Mouse (Mus musculus) WW6 (cell line): ENCODE measurements around the gene Mapk8ip3.
"Not testable (repeated sequence)": the region's sequence is repeated elsewhere in the genome, so short reads cannot be mapped to it uniquely, and the experiment has no call there.

Experiments
- DNase-seq: peaks from one replicate; pipeline ENCODE4 v3.0.0-alpha.2; 2013; ENCODE audit warnings: low read depth, low spot score

Gene Mapk8ip3

DNA sequence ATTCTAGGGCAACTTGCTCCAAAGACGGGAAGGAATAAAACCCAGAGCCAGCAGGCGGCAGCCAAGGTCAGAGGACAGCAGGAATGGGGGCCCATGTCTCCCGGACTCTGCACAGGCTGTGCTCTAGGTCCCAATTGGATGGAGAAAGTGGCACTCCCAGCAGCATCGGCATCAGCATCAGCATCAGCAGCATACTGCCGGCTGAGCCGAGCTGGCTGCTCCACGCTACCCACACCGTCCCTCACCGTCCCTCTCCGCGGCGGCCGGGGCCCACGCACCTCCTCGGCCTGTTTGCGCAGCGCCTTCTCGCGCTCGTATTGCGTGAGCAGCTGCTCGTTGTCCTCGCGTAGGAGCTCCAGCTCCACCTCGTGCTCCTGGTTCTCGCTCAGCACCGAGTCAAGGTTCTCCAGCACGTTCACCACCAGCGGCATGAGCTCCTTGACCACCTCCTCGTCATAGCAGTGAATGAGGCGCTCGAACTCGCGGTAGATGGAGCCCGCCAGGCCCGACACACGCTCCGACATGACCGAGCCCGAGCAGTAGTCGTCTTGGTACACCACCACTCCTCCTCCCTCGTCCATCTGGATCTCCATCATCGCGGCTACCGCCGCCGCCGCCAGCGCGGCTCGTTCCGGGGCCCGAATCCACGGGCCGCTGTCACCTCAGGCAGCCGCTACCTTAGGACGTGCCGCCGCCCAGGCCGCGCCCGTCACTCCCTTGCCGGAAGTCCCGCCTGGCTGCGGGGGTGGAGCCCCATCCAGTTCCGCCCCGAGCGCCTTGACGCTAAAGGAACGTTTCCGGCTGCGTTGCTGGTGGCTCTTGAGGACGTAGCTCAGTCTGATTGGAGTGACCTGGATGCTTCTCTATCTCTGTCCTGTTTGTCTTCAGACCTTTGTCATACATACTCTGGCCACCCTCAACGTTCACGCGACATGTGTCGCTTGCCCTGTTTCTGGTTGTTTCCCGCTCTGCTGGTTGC is at the start of gene Mapk8ip3:
Gene Mapk8ip3, minus strand, starts transcription at position 719 of the 979 bp plus-strand sequence.
- peak; percentile 78 for DNase-seq

DNA sequence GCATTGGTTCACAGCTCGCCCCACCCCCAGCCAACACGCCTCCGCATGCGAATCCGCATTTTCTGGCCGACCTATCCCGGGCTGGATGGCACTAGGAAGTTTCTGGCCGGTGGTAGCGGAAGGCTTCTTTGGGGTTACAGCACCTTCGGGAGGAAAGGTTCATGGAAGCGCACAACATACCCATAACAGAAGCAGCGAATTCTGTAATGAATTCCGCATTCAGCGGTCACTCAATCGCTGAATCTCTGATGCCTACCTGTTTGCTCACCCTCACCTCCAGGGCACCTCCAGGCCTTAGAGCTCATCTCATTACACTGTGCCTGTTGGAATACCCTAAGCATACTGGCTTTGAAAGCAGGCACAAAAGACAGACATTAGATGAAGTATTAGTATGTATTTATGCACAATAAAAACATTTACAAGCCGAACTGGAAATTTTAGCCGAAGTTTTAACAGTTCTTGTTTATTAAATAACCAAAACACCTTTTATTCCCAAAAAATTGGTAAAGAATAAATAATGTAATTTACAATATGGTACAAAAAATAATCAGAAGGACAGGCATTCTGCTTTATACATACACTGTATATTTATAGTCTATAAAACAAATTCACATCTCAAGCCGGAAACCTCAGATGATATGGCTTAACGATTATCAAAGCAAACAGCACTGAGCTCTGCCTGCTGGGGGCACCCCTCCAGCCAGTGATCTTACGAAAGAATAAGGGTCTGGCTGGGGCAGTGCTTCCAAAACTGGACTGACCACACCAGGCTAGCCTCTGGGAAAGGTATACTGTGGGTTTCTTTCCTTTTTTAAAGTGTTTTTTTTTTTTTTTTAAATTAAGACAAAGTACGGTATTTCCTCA is 24.3 kb upstream of the Mapk8ip3 start:
- DNase-seq: no peak

DNA sequence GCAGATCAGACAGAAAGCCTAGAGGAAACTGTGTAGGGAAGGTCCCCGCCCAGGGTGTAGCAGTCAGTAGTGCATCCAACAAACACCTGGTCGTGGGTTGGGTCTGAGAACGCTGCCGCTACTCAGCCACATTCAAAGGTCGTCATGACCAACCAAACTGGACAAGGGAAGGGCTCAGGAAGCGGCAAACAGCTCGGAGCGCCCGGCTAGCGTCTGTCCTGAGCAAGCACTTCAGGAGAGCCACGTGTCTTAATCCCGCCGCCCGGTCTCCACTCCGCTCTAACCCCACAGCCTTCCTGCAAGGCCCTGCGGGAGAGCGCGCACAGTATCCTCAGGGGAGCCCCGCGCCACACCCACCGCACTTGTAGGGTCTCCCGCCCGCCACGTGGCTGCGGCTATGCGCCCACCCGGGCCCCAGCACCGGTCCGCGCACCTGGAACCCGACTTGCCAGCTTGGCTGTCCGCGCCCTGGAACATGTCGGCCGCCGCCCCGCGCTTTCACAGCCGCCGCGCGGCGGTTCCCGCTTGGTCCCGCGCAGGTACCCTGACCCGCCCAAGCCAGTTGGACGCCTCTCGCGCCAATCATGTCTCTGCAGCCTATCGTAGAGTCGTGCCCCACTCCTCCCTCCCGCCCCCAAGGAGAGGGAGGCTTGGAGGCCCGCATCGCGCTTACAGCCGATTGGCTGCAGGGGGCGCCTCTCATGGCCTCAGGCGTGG is 23.5 kb upstream of the Mapk8ip3 start, which contains the start of gene Jpt2:
Gene Jpt2, minus strand, starts transcription at position 555 of the 717 bp plus-strand sequence.
- DNase-seq: peak; percentile 96

DNA sequence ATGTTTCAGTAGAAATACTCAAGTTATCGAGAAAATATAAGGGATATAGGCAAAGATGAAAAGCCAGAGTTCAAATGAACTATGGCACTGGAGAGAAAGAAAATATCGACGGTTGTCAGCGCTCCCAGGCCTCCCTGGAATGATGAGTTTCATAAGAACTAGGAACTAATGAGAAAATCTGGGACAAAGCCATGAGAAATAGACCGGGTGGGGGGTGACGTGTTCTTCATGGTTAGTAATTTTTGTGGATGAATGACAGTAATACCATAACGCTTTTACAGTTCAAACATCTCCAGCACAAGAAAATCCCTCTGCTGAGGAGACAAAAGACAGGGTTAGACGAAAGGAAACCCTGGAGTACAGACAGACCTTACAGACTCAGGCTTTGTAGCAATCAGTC is 22.6 kb upstream of the Mapk8ip3 start:
- no peak for DNase-seq

DNA sequence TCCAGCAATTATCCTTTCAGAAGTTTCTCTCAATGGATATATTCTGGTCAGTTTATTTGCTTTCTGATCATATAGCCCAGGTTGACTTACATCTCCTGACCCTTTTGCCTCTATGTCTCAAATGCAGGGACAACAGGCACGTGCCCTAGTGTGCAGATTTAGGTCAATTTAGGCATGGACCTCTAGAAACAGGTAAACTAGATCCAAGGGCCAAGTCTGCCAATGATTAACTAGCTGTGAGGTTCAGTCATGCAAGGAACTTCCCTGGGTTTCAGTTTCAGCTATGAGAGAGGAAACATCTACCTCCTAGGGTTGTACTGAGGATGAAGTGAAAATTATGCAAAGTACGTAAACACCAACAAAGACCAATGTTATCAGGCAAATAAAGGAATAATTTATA is 16.5 kb upstream of the Mapk8ip3 start:
- DNase-seq: no peak

DNA sequence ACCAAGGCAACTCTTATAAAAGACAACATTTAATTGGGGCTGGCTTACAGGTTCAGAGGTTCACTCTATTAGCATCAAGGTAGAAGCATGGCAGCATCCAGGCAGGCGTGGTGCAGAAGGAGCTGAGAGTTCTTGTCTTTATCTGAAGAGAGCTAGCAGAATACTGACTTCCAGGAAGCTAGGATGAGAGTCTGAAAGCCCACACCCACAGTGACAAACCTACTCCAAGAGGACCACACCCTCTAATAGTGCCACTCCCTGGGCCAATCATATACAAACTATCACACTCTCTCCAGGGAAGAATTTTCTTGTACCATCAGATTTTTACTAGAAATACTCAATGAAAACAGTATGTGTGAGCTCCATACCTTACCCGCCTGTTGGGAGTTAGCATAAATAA is 13.9 kb upstream of the Mapk8ip3 start:
- no peak for DNase-seq

DNA sequence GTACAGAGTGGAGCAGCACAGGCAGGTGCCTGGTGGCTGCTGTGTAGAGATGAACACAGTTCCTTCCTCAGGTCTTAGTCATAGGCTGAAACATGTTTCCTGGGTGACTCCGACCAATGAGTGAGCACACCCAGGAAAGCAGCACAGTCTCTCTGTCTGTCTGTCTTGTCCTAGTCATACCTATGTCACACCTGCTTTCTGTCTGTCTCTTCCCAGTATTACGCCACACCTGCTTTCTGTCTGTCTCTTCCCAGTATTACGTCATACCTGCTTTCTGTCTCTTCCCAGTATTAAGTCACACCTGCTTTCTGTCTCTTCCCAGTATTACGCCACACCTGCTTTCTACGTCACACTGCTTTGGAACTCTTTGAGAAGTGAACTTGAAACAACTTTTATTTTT is 11.4 kb upstream of the Mapk8ip3 start:
- no peak for DNase-seq

DNA sequence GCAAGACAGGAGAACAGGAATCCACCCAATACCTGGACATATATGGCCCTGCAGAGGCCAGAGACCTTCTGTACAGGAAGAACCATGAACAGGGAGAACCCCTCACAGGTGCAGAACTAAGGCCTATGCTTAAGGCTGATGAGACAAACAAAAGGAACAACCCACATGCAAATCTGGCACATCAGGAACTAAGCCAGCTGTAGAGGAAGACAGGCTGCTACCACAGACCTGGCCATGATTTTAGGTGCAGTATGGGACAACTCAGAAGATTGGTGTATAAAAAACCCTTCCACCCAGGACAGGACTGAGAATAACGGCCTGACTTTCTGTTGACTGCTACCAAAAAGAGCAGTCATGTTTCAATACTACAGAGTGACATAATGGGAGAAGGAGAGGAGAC is 6.8 kb upstream of the Mapk8ip3 start:
- DNase-seq: not testable (repeated sequence)

DNA sequence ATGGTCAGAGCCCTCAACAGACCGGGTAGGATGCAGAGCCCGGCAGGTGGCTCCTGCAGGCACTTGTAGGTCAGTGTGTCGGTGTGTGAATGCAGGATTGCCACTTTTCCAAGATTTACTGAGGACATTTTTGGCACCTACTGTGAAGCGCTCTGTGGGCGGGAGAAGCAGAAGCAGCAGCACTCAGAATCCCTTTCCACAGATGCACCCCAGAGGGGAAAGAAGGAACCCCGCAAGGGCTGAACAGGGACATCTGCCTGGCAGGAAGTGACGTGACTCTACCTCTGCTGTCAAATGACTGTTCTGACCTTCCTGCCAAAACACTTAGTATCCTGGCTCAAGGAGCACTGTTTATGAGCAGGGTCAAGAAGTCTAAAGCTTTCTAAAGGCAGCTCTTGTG is 6.3 kb upstream of the Mapk8ip3 start:
- DNase-seq: no peak

DNA sequence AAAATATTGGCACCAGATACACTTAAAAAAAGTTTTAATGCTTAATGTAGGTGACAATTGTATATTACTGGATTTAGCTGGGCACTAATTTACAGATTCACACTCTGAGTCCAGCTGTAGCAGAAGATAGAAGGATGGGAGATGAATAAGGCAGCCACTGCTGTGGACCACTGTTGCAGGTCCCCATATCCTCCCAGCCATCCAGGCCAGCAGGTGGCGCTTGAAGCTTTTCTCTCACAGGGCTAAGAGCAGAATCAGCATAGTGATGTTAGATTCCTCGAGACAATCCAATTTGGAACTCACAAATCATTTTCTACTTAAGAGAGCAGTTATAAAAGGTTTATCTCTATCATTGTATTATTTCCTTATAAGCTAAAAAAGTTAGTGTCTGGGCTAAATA is 5.7 kb upstream of the Mapk8ip3 start:
- not testable (repeated sequence) for DNase-seq

DNA sequence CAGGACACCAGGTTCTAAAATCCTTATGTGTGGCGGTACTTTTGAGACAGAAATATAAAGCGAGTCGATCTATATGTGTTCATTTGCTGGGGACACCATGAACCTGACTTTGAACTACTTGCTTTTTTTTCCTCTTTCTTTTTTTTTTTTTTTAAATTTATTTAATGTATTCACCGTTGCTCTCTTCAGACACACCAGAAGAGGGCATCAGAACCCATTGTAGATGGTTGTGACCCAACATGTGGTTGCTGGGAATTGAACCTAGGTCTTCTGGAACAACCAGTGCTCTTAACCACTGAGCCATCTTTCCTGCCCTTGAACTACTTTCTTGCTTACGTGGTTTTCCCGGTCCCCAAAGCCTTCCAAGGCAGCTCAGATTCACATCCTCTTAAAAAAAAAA is 489 bp upstream of the Mapk8ip3 start:
- DNase-seq: no peak

DNA sequence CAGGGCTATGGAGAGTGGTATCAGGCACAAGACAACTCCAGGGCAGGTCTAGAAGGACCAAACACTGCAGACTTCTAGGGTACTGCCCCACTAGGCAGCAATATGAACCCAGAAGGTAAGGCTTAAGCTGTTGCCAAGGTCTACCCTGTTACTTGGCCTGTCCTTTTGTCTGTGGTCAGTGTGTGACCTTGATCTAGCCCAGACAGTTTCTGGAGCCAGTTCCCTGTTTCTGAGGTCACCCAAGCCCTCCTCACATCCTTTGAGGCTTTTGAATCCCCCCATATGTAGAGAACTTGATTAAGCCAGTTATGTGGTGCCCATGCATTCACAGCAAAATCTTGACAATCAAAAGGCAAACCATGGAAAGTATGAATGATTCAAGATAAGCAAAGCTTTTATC is 1.1 kb downstream of the Mapk8ip3 start:
- DNase-seq: no peak

DNA sequence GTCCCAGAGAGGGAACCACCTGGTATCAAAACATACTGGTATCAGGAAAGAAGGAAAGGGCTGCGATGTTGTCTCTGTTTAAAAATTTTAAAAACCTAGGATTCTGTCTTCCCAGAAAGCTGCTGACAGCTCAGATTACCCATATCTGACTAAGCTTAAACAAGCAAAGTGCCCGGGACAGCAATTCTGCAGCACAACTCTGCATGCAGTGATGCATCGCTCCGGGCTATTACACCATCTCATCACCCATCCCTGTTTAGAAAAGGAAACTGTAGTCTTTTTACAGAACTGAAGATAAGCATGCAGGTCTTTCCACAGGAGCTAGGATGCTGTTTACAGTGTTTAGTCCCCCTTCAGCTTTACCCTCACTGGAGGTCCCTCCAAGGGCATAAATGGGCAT is 1.9 kb downstream of the Mapk8ip3 start:
- no peak for DNase-seq

DNA sequence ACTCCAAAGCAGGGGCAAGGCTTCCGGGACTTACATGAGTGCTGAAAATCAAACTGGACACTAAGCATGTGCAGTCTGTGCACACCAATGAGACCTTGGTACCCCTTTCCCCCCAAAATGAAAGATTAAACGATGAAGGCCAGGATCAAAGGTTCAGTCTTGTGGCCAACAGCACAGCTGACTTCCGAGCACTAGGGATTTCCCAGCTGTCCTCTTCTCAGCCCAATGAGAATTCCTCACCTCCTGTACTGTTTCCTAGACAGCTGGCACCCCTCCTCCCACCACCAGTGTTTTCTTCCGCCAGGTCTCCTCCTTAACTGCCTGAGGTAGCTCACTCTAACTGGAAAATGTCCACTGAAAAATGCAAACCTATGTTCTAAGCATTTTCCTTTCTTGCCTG is 3.6 kb downstream of the Mapk8ip3 start:
- no peak for DNase-seq

DNA sequence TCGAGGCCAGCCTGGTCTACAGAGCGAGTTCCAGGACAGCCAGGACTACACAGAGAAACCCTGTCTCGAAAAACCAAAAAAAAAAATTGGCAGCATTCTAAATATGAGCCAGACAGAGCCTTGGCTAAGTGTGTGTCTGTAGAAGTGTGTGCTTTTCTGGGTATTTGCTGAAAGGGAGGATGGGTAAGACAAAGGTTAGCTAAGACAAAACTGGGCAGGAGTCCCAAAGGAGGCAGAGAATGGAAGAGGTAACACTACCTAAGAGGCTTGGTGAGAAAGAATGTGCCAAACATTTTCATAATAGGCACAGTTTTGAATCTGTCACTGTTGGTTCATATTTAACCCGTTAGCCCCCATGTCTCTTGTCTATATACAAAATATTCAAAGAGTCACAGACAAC is 4.3 kb downstream of the Mapk8ip3 start:
- no peak for DNase-seq

DNA sequence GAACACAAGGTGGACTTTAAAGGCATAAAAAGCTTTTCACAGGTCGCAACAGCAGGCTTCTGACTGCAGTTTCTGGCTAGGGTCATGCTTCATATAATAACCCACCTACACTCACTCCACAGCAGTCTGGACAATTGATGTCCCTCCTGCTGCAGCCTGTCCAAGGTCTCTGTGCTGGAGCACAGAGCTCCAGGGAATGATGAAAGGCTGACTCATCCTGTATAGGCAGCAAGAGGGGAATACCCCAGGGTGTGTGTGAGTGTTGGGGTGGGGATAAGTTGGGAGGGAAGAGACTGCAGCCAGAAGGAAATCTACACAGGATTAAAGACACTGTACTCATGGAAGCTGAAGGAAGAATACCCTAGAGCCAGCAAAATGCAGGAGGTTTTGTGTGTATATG is 7.3 kb downstream of the Mapk8ip3 start:
- no peak for DNase-seq

DNA sequence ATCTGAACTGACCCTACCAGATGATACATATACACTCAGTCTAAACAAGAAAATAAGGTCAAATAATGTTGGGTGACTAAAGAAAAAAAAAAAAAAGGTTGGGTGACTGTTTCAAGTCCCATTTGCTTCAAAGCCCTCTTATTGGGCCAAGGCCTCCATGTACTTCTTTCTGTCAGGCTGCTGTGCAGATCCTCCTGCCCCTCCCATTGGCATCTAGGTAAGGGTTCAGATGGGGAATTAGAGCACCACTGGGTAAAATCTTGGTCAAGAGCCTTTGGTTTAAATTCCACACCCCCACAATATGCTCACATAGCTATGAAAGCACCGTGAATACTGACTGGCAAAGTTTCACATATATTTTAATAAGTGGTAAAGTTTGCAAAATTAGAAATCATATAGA is 13.5 kb downstream of the Mapk8ip3 start:
- DNase-seq: no peak

DNA sequence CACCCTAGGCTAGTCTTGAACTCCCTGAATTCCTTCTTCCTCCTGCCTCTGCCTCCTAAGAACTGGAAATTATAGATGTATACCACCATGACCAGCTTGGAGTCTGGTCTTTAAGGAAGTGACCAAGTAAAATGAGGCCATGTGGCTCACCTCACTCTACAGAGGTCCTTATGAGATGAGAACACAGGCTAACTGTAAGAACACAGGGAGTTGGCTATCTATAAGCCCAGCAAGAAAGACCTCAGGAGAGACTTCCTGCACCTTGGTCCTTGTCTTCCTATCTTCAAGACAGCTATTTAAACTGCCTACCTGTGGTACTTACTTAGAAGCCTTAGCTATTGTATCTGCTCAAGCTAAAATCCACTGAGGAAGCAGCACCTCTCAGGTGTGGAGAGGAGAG is 22.8 kb downstream of the Mapk8ip3 start:
- DNase-seq: no peak

DNA sequence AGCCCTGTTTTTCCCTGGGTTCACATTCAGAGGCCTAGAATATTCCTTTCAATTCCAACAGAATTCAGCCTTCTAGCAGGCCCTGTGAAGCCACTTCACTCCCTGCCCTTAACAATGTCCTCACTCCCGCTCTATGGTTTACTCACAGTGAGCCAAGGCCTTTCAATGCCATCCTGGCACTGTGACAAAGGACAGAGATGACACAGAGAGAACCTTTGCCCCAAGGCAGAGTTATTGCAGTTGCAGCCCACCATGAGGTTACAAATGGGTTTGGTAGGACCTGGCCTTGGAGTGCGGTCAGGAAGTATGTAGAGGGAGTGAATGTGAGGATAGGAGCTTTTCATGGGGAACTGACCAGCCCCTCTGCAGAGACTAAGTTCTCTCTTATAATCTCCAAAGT is 29.2 kb downstream of the Mapk8ip3 start:
- no peak for DNase-seq

DNA sequence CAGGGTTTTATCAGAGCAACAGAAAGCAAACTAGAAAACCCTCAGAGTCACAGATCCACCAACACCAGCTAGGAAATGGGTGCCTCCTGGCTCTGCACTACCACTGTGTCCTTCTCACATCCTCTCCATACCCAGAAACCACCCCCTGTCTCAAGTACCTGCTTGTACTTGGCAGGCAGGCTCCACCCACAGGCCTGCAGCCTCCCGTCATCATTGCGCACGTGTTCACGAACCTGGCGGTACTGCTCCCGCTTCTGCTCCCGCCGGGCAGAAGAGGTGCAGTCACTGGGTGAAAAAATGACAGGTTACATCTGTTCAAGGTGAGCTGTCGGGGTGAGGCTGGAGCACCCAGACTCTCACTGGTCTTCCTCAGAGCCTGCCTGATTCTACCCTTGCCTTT is 33.0 kb downstream of the Mapk8ip3 start:
- DNase-seq: no peak

DNA sequence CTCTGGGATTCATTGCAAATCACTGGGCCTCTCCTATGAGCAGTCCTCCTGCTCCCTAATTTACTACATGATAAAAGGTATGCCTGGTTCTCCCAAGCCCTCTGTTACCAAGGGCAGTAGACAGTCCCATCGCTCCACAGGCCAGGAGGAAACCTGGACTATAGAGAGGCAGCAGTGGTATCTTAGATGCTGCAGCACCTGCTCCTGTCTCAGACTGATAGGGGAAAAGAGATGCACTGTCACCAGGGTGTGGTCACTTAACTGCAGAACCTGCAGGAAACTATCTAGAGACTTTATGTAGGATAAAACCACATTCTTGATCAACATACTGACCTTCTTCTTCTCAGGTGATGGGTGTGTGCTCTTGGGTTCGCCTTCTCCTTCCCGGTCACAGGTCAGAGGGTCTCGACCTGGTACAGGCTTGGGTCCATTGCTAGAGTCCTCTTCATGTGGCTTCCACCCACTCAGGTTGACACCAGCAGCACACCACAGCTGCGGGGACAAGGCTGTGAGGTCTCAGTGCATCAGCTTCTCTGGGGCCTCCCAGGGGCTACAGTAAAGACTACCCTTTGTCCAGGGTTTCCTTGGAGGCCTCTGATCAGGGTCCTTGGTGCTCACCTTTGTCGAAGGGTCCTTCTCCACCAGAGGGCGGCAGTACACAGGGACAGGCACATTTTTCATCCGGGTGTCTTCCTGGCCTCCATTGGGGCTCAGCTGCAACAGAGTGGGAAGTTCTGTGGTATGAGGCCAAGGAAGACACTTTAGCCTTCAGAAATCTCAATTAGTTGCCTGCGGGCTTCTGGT is 33.9 kb downstream of the Mapk8ip3 start:
- no peak for DNase-seq
